In the genomic region with DNA sequence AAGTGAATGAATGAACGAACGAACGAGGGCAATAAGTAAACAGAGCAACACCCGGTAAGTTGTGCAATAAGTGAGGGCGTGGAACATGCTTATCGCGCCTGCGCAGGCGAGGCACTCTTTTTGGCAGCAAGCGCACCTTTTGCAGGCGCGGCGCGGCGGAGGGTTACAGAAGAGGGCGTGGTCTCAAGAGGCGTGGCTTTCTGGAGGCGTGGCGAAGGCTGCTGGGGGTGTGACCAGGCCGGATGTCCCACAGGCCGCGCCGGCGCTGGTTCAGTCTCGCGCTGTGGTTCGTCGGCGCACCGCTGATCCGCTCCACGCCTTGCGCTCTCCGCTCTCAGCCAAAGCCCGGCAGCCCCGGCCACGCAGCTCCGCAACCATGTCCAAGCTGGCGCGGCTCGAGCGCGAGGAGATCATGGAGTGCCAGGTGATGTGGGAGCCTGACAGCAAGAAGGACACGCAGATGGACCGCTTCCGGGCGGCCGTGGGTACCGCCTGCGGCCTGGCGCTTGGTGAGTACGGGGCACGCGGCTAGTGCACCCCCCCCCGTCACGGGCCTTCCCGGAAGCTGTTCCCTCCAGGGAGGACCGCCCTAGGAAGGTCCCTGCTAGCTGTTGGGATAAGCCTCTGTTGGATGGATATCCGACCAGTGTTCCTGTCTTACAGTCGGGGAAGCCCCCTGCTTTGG, we compare ENCODE assay signal across 8 mouse cellular contexts. TPM values are rescaled to one million over a fixed set of nuclear protein-coding genes. Genes with fewer than 3 reads are reported as not detected.
DNase-seq lines count a peak whose midpoint lies in the region; ATAC-seq and TF ChIP-seq lines count a peak whose summit lies in the region.

A gene (plus strand): TSS at position 214 of the 685 bp plus-strand sequence.

- H3K27me3 ChIP-seq in CH12.LX (replicated peaks), result no peaks in the 10 kb centered on the region
- no peaks in the 10 kb centered on the region for H3K27me3 ChIP-seq in forebrain, embryonic 11.5 days (ENCODE audit: control insufficient read depth, insufficient read depth, low read length)
- H3K27me3 ChIP-seq in heart, embryonic 16.5 days (ENCODE audit: control insufficient read depth, insufficient read depth, low read length), result no peaks in the 10 kb centered on the region
- no peaks in the 10 kb centered on the region for H3K27me3 ChIP-seq in liver, embryonic 15.5 days
- H3K27me3 ChIP-seq in neural tube, embryonic 12.5 days (replicated peaks), result no peaks in the 10 kb centered on the region

- in situ Hi-C loops in CH12.LX (cut with MboI; ENCODE audit: low pct_ligation_motif_present, low pct_unique_long_range_greater_than_20kb, low sequenced_read_pairs), result no loop called here

- peak; percentile 91 for DNase-seq in CH12.LX (ENCODE audit: extremely low read depth)
- peak; percentile 91 for DNase-seq in c-Kit-positive CD71-positive TER-119-negative erythroid progenitor cells, embryonic 14.5 days (ENCODE audit: low read depth)
- DNase-seq in forebrain, embryonic 11.5 days (ENCODE audit: low spot score), result peak; percentile 99
- DNase-seq in kidney, postnatal 36 days, result peak; percentile 97 to 98
- peak; percentile 97 for DNase-seq in telencephalon, adult 2 months (ENCODE audit: low read depth, low spot score)

- TF ChIP-seq EP300 in CH12.LX (IDR thresholded peaks at IDR 0.05; ENCODE audit: low read length), result no peak

- peaks cover 0 to 33% of the 10 kb centered on the region in 2 experiments for H3K36me3 ChIP-seq in CH12.LX (replicated peaks in 1 of 2; ENCODE audit: control insufficient read depth in 1 of 2, insufficient read depth in 1 of 2, low read length in 1 of 2)
- H3K36me3 ChIP-seq in forebrain, embryonic 11.5 days (ENCODE audit: control insufficient read depth, insufficient read depth, low read length), result no peaks in the 10 kb centered on the region
- H3K36me3 ChIP-seq in heart, embryonic 16.5 days (ENCODE audit: control insufficient read depth, insufficient read depth), result no peaks in the 10 kb centered on the region
- H3K36me3 ChIP-seq in liver, embryonic 15.5 days (replicated peaks), result no peaks in the 10 kb centered on the region
- no peaks in the 10 kb centered on the region for H3K36me3 ChIP-seq in neural tube, embryonic 12.5 days

- peak within 1 kb of the TSS; percentile 13; the same call in 1 of the 2 replicates for H3K27ac ChIP-seq in CH12.LX (ENCODE audit: insufficient read depth, low read depth)
- H3K27ac ChIP-seq in forebrain, embryonic 11.5 days (ENCODE audit: low read depth, low read length), result no peak within 1 kb of the TSS
- peak within 1 kb of the TSS; percentile 56 for H3K27ac ChIP-seq in heart, embryonic 16.5 days (ENCODE audit: low read length)
- peak within 1 kb of the TSS; percentile 88 for H3K27ac ChIP-seq in liver, embryonic 15.5 days (replicated peaks)
- H3K27ac ChIP-seq in neural tube, embryonic 12.5 days, result peak within 1 kb of the TSS; percentile 28; the same call in 1 of the 2 replicates

- dilution Hi-C loops in CH12.LX (cut with MboI; ENCODE audit: extremely low pct_ligation_motif_present, extremely low pct_unique_long_range_greater_than_20kb, low sequenced_read_pairs), result no loop called here

- H3K4me2 ChIP-seq in CH12.LX (ENCODE audit: insufficient read depth, low read depth, poor library complexity, severe bottlenecking), result peak within 1 kb of the TSS; percentile 76
- peak within 1 kb of the TSS; percentile 89 for H3K4me2 ChIP-seq in forebrain, embryonic 11.5 days (ENCODE audit: low read depth, low read length, severe bottlenecking)
- H3K4me2 ChIP-seq in heart, embryonic 16.5 days (ENCODE audit: low read depth, low read length), result peak within 1 kb of the TSS; percentile 95
- peak within 1 kb of the TSS; percentile 95 for H3K4me2 ChIP-seq in liver, embryonic 15.5 days
- H3K4me2 ChIP-seq in neural tube, embryonic 12.5 days (replicated peaks), result peak within 1 kb of the TSS; percentile 72

- H3K79me2 ChIP-seq in CH12.LX (replicated peaks; ENCODE audit: control insufficient read depth, extremely low read depth, insufficient read depth, poor library complexity, severe bottlenecking), result peaks cover 8% of the 10 kb centered on the region; the same call in 1 of the 2 replicates

- no peak for TF ChIP-seq CTCF in CH12.LX (conservative IDR thresholded peaks at IDR 0.05 in 1 of 2, IDR thresholded peaks at IDR 0.05 in 1 of 2; ENCODE audit: low read depth in 2 of 2, low read length in 2 of 2)

- H3K4me1 ChIP-seq in CH12.LX (ENCODE audit: control insufficient read depth in 1 of 2, insufficient read depth in 2 of 2), result peaks cover 16 to 47% of the 10 kb centered on the region in 2 experiments; a peak in 3 of 4 replicates
- peaks cover 14% of the 10 kb centered on the region; the same call in 1 of the 2 replicates for H3K4me1 ChIP-seq in forebrain, embryonic 11.5 days (replicated peaks; ENCODE audit: control insufficient read depth, insufficient read depth, low read length)
- H3K4me1 ChIP-seq in heart, embryonic 16.5 days (ENCODE audit: control insufficient read depth, insufficient read depth, low read length), result peaks cover 12% of the 10 kb centered on the region
- H3K4me1 ChIP-seq in liver, embryonic 15.5 days (replicated peaks), result peaks cover 53% of the 10 kb centered on the region
- H3K4me1 ChIP-seq in neural tube, embryonic 12.5 days, result peaks cover 20% of the 10 kb centered on the region

- no peak for TF ChIP-seq RAD21 in CH12.LX (IDR thresholded peaks at IDR 0.05; ENCODE audit: low read depth, low read length)

- WGBS in forebrain, embryonic 11.5 days, result under 1% methylated on average over 60 of the region's 60 CpGs
- WGBS in heart, embryonic 16.5 days, result under 1% methylated on average over 59 of the region's 60 CpGs
- WGBS in liver, embryonic 15.5 days (ENCODE audit: insufficient replicate concordance), result under 1% methylated on average over 60 of the region's 60 CpGs
- under 1% methylated on average over 60 of the region's 60 CpGs for WGBS in neural tube, embryonic 12.5 days

- TF ChIP-seq POLR2A in CH12.LX (IDR thresholded peaks at IDR 0.05; ENCODE audit: low read depth, low read length), result peak; percentile 98

- peak within 1 kb of the TSS; percentile 76 for H3K9ac ChIP-seq in CH12.LX (ENCODE audit: insufficient read depth, low read depth)
- H3K9ac ChIP-seq in forebrain, embryonic 11.5 days (ENCODE audit: low read length), result peak within 1 kb of the TSS; percentile 74
- peak within 1 kb of the TSS; percentile 85 for H3K9ac ChIP-seq in heart, embryonic 16.5 days (ENCODE audit: low read length)
- peak within 1 kb of the TSS; percentile 75 for H3K9ac ChIP-seq in liver, embryonic 15.5 days
- peak within 1 kb of the TSS; percentile 68 for H3K9ac ChIP-seq in neural tube, embryonic 12.5 days

- no peaks in the 10 kb centered on the region for H3K9me3 ChIP-seq in CH12.LX (replicated peaks; ENCODE audit: low read length)
- no peaks in the 10 kb centered on the region for H3K9me3 ChIP-seq in forebrain, embryonic 11.5 days (ENCODE audit: control insufficient read depth, low read length)
- H3K9me3 ChIP-seq in heart, embryonic 16.5 days (replicated peaks; ENCODE audit: control insufficient read depth, low read length), result no peaks in the 10 kb centered on the region
- no peaks in the 10 kb centered on the region for H3K9me3 ChIP-seq in liver, embryonic 15.5 days (replicated peaks)
- no peaks in the 10 kb centered on the region for H3K9me3 ChIP-seq in neural tube, embryonic 12.5 days

- ATAC-seq in forebrain, embryonic 11.5 days (replicated peaks; ENCODE audit: low FRiP score), result peak; percentile 94
- ATAC-seq in heart, embryonic 16.5 days (replicated peaks; ENCODE audit: extremely low read depth, insufficient read depth, low FRiP score), result peak; percentile 93
- peak; percentile 89 for ATAC-seq in liver, embryonic 15.5 days (ENCODE audit: insufficient read depth)
- ATAC-seq in neural tube, embryonic 12.5 days (ENCODE audit: low FRiP score, low read depth), result peak; percentile 91

- H3K4me3 ChIP-seq in CH12.LX (replicated peaks in 1 of 3; ENCODE audit: low read depth in 2 of 3, low read length in 2 of 3, poor library complexity in 1 of 3), result peak within 1 kb of the TSS; percentile 83 to 88 (median 87)
- peak within 1 kb of the TSS; percentile 71 for H3K4me3 ChIP-seq in forebrain, embryonic 11.5 days (ENCODE audit: low read depth, low read length)
- H3K4me3 ChIP-seq in heart, embryonic 16.5 days (ENCODE audit: low read length), result peak within 1 kb of the TSS; percentile 86
- peak within 1 kb of the TSS; percentile 71 for H3K4me3 ChIP-seq in liver, embryonic 15.5 days (replicated peaks)
- H3K4me3 ChIP-seq in neural tube, embryonic 12.5 days, result peak within 1 kb of the TSS; percentile 64

TF ChIP-seq in CH12.LX, 34 proteins besides CTCF, POLR2A, EP300 and RAD21 (continues in another document):
- TF ChIP-seq ETS1 (conservative IDR thresholded peaks at IDR 0.05; ENCODE audit: low read depth, low read length) (no peak), NELFE (IDR thresholded peaks at IDR 0.05; ENCODE audit: low read depth, low read length) (peak; percentile 96), MAX (IDR thresholded peaks at IDR 0.05; ENCODE audit: low read length) (peak; percentile 79; the same call in 1 of the 2 replicates), JUN (IDR thresholded peaks at IDR 0.05; ENCODE audit: insufficient read depth, low read depth, low read length) (no peak), MXI1 (IDR thresholded peaks at IDR 0.05; ENCODE audit: low read depth, low read length) (peak; percentile 91; the same call in 1 of the 2 replicates), ELF1 (IDR thresholded peaks at IDR 0.05; ENCODE audit: low read depth, low read length) (peak; percentile 77), BHLHE40 (IDR thresholded peaks at IDR 0.05; ENCODE audit: low read depth, low read length) (peak; percentile 72), SIN3A (IDR thresholded peaks at IDR 0.05; ENCODE audit: low read length) (peak; percentile 85; the same call in 1 of the 2 replicates), HCFC1 (IDR thresholded peaks at IDR 0.05; ENCODE audit: low read depth, low read length) (peak; percentile 69), USF2 (conservative IDR thresholded peaks at IDR 0.05; ENCODE audit: low read depth, low read length) (no peak), KAT2A (IDR thresholded peaks at IDR 0.05; ENCODE audit: insufficient replicate concordance, low read length) (peak; percentile 91), ZMIZ1 (IDR thresholded peaks at IDR 0.05; ENCODE audit: low read depth, low read length) (peak; percentile 92), IRF4 (IDR thresholded peaks at IDR 0.05; ENCODE audit: low read depth, low read length) (peak; percentile 66; the same call in 1 of the 2 replicates), ZC3H11A (IDR thresholded peaks at IDR 0.05; ENCODE audit: low read depth, low read length) (no peak)

RNA-seq across cellular contexts. Expression of the gene that starts here (rescaled TPM):
- 21.3 and 24.9 TPM in 2 replicates for total RNA-seq in CH12.LX (2012; rRNA removed)
- 34.5 and 48.8 TPM in 2 replicates for total RNA-seq in CH12.LX (2014; rRNA removed)
- polyA plus RNA-seq in CH12.LX (2012; ENCODE audit: insufficient read length, low read depth), result 39.8 and 58.3 TPM in 2 replicates
- 55.4 and 56.6 TPM in 2 replicates for polyA plus RNA-seq in forebrain, embryonic 11.5 days (2014; fragmentation: Nextera tagmentation; extraction: Ambion mirVana)
- 15.6 and 16.7 TPM in 2 replicates for polyA plus RNA-seq in heart, embryonic 16.5 days (2015; fragmentation: Nextera tagmentation; extraction: Ambion mirVana)
- polyA plus RNA-seq in liver, embryonic 15.5 days (2015; fragmentation: Nextera tagmentation; extraction: Ambion mirVana), result 18.7 and 20.1 TPM in 2 replicates
- 63.1 and 67.5 TPM in 2 replicates for polyA plus RNA-seq in neural tube, embryonic 12.5 days (2016; fragmentation: Nextera tagmentation; extraction: Ambion mirVana)
